Mouse (Mus musculus) right cerebral cortex, postnatal 25 days (tissue): ENCODE measurements around the gene Sertad3.

Experiments used
- DNase-seq: peaks from one replicate; pipeline ENCODE4 v3.0.0; 2022

Gene Sertad3

GRCm38 (mm10) chr7:27473156-27473834, at the start of gene Sertad3:
TSS of gene Sertad3 (plus strand) at chr7:27473768.
- DNase-seq = peak; percentile 96

DNA sequence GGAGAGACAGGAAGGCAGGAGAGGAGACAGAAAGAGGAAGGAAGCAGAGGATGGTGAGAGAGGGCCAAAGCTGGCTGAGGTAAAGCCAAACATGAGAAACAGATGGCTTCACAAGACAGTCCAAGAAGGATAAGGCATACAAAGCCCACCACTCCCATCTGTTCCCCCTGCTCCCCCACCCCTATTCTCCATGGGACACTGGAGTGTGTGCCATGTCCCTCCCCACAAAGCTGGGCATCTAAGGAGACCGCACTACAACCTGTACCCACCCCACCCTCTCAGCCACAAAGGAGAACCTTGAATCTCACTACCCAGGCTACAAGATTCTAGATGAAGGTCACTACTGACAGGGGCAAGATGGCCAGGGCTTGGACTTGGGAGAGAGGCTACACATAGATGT, 46.2 kb upstream of the Sertad3 start:
- DNase-seq = no peak

- no peak for DNase-seq
Observed at GRCm38 (mm10) chr7:27428002-27428401, 45.6 kb upstream of the Sertad3 start.

GRCm38 (mm10) chr7:27429135-27429534, 44.4 kb upstream of the Sertad3 start:
- no peak for DNase-seq

DNA sequence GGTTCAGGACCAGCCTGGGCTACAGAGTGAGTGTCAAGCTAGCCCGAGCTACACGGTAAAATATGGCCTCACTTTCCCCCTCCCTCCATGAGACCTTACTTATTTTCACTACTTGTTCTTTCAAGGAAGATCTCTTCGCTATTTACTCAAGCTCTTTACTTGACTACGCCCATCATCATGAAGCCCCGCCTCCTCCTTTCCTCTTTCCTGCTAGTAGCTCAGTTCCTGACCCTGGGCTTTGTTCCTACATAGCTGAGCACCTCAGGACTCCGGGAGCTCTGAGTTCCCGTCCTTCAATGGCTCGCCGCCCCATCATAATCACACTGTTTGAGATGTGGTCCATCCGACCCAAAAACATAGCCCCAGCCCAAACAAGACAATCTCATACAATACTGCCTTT, 40.2 kb upstream of the Sertad3 start:
- no peak for DNase-seq

DNA sequence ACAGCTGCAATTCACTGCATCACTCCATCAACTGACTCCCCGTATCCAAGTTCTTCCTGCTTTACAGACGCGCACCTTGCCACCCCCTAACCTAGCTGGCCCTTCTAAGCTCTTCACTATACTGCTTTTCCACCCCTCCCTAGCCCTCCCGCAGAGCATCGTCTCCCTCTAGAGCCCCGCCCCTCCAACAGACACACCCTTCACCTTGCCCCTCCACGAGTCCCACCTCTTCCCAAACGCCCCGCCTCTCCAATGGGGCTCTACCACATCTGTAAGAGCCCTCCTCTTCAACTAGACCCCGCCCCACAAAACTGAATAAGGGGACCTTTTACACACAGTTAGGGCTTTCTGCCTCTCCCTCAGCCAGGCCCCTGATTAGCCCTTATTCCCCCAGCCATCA, 39.8 kb upstream of the Sertad3 start:
- no peak for DNase-seq

DNA sequence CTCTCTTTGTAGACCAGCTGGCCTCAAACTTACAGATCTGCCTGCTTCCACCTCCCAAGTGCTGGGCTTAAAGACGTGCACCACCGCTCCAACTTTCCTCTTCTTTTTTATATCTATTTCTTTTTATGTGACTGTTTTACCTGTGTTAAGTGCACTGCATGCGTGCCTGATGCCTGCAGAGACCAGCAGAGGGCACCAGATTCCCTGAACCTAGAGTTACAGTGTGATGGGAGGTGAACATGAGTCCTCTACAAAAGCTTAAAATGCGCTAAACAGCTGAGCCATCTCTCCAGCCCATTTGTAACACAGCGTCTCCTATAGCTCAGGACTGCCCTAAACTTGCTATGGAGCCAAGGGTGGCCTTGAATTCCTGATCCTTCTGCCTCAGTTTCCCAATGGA, 36.0 kb upstream of the Sertad3 start:
- no peak for DNase-seq

GRCm38 (mm10) chr7:27440014-27440413, 33.6 kb upstream of the Sertad3 start:
- no peak for DNase-seq

DNA sequence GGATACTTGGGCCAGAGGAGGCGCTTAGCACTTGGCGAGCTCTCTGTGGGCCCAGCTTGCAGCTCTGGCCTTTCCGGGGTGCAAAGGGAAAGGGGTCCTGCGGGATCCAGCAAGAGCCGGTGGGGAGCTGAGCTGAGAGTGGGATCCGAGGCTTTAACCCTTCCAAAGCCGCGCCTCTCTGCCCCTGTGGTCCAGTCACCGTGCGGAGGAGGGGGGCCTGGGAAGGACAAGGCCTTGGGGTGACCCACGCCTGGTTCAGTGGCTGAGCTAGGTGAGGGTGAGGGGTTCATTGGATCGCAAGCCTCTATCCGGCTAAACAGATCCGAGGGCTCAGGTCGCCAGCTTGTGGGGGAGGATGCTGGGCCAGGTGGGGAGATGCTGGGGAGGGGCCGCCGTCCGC, 27.5 kb upstream of the Sertad3 start:
- DNase-seq = peak; percentile 28

GRCm38 (mm10) chr7:27446521-27447418, 26.8 kb upstream of the Sertad3 start:
- DNase-seq = peak; percentile 75

DNA sequence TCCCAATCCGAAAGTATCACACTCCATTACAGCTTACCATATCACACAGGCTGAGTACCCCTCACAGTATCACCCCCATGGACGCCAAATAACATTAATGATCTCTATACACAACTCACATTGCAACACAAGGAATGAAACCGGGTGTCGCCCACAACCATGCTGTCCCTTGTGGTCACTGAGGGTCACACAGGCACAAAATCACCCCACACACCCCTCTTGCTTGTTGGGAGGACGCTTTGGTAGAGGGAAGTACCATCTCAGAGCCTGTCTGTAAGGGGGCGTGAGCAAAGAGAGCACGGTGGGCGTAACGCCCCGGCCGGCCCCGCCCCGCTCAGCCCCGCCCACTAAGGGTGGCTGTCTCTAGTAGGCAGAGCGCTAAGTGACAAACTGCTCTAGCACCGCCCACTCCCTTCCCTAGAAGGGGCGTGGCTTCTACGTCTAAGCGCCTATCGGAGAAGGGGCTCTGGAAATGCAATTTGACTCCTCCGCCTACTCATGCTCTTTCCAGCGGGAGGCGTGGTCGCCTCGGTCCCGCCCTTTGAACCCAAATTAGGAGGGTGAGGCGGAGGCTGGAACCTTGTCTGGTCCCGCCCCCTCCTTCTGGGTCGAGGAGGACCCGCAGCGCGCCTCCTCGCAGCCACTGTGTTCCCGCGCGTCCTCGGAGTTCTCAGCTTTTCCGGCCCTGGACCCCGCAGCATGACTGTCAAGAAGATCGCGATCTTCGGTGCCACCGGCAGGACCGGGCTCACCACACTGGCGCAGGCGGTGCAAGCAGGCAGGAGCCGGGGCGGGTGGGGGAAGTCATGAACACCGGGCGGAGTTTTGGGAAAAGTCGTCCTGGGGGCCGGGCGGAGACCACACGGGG, 25.9 kb upstream of the Sertad3 start, which contains the start of the genes Sptbn4 and Blvrb:
Sptbn4 (minus strand) TSS at position 268 of the 868 bp plus-strand sequence.
Blvrb (plus strand) TSS at position 560 of the 868 bp plus-strand sequence.
- peak; percentile 98 for DNase-seq

- DNase-seq = no peak
Observed at GRCm38 (mm10) chr7:27448421-27449206, 25.0 kb upstream of the Sertad3 start.

DNA sequence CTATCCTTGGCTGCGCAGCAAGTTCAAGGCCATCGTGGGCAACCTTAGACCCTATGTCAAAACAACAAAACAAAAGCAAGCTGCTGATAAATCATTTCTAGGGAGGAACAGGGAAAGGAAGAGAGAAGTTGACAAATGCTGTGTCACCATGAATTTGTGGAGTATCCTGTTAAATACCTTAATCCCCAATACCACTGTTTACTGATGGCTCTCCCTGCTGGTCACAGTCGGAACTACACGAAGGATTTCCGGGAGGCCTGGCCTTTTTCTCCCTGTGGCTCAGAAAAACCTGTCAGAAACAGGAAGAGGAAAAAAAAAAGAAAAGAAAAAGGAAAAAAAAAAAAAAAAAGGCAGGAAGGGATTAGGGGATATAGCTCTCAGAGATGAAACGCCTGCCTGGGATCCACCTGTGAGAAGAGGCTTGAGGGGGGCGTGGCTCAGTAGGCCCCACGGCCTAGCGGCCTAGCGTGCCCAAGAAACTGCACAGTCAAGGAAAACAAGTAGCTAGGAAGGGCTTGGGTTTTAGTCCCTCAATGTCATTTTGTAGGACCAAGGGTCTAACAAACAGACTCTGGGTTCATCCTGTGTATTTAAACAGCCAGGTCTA, 24.2 kb upstream of the Sertad3 start:
- DNase-seq = peak; percentile 33

DNA sequence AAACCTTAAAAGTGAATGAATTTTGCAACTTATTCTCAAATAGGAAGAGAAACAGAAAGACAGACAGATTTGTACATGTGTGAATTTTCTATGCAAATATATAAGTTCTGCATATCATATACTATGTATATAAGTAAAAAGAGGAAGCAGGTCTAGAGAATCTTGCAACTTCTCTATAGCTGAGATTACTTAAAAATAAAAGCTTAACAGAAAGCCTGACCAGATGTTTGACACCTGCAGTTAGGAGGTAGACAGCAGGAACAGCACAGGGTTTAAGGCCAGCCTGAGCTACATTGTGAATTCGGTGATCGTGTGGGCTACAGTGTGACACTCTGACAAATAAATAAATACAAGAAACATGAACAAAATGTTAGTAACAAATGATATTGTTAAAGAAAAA, 22.2 kb upstream of the Sertad3 start:
- no peak for DNase-seq

- no peak for DNase-seq
Observed at GRCm38 (mm10) chr7:27452206-27452770, 21.3 kb upstream of the Sertad3 start.

DNA sequence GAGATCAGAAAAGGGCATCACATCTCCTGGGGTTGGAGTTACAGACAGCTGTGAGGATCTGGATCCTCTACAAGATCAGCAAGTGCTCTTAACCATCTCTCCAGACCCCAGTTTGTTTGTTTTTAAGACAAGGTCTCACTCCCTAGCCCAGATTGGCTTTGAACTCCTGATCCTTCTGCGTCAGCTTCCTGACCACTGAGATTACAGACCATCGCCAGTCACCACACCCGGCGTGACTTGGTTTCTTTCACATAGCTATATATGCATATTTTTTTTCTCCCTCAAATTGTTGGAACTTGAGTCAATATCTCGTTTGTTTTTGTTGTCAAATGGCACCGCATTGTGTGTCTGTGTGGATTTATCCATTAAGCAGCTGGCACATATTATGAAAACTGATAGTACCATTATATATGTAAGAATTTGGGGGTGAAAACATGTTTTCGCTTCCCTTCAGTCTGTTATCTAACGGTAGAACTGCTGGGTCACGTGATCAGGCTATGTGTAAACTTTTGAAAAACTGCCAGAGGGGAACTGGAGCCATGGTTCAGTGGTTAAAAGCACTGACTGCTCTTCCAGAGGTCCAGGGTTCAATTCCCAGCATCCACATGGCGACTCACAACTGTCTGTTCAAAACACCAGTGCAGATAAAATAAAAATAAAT, 19.0 kb upstream of the Sertad3 start:
- DNase-seq = no peak

GRCm38 (mm10) chr7:27455273-27455672, 18.3 kb upstream of the Sertad3 start:
- no peak for DNase-seq

DNA sequence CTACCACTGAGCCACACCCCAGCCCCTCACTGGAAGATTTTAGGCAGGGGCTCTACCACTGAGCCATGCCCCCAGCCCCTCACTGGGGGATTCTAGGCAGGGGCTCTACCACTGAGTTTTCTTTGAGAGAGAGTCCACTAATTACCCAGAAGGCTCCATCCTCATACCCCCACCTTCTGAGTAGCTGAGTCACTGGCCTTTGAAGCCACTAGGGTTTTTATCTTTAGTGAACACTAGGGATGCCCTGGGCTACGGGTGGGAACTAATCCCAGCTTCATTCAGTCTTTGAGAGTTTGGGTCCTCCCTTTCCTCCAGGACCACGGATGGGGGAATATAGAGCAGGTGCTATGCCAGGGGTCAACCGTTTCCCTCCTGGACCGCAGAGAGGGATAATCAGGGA, 15.0 kb upstream of the Sertad3 start:
- DNase-seq = no peak

DNA sequence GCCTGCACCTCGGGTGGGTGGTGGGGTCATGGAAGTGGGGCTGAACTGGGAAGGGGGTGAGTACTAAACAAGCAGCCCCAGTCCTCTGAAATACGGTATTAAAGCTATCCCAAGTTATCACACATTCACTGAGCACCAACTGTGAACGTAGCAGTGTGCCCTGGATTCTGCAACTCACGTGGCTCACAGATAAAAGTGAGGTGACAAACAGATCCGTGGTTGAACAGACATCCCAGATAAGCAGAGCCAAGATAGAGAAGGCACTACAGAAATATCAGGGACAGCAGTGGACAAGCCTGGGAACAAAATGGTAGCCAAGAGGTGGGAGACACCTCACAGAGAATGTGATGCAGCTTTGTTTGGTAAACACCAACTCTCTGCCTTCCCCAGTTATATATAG, 13.9 kb upstream of the Sertad3 start:
- DNase-seq = no peak

DNA sequence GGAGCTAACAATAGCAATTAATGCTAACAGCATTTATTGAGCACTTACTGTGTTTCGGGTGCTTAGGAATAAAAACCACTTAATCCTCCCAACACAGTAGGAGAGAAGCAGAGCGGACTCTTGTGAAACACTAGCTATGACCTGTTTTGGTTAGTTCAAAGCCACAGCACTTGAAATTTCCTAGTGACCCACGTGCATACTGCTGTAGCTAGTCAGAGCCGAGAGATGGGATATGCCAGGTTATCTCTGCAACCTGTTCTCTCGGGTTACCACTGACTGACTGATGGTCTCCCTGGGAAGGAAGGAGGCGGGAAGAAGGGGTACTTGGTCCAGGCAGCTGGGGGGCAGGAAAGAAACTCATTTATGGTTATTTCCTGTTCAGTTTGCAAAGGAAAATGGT, 13.1 kb upstream of the Sertad3 start:
- DNase-seq = no peak

DNA sequence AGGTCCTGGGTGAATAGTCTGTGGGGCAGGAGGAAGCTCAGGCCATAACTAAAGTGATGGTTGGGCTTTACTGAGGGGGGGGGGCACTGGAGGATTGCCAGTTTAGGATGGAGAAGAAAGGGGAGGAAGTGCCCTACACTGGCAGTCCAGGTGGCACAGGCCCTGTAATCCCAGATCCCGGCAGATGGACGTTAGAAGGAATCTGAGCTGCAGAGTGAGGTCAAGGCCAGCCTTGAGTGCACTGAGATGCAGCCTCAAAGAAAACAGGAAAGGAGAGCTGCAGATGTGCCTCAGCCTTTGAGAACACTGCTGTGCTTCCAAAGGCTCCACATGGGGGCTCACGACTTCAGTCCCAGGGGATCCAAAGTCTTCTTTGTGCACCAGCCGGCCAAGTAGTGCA, 5.9 kb upstream of the Sertad3 start:
- no peak for DNase-seq
